Mouse (Mus musculus) olfactory bulb, adult 2 months (tissue): ENCODE data around the gene Cx3cl1.

Experiments used
- CTCF ChIP-seq: fragments of 200-500 bp; IDR thresholded peaks from 2 replicates; pipeline ENCODE4 v1.5.1; 2012; ENCODE audit warnings: low read depth, mild to moderate bottlenecking, low read length, moderate library complexity; ENCODE audit not compliant: insufficient read depth
- POLR2A ChIP-seq: fragments of 200-500 bp; IDR thresholded peaks from 2 replicates; pipeline ENCODE4 v1.6.1; 2012; ENCODE audit warnings: mild to moderate bottlenecking, low read depth, low read length, moderate library complexity; ENCODE audit not compliant: insufficient read depth

- TF ChIP-seq CTCF (no peak), POLR2A (no peak)
These were observed 2.8 kb downstream of the Cx3cl1 start for GRCm38 (mm10) chr8:94774601-94775000.
